Mouse (Mus musculus) liver, embryonic 14.5 days (tissue): ENCODE measurements around the gene Gdf11. TPM values are rescaled to one million over a fixed set of nuclear protein-coding genes. Genes with fewer than 3 reads are reported as not detected.

Source experiments
- ATAC-seq: fragments of 200-750 bp; cut with Nextera tagmentation; 2 replicates; pipeline ENCODE4 v1.8.0; 2017; ENCODE audit warnings: moderate number of reproducible peaks, mild to moderate bottlenecking, moderate library complexity; ENCODE audit not compliant: insufficient read depth
- DNase-seq, 3 experiments: peaks; one replicate each; pipeline ENCODE4 v3.0.0-alpha.2; 2012 to 2013; ENCODE audit warnings: low read depth in 3 of 3, low spot score in 3 of 3
- H3K27ac ChIP-seq: fragments of 300-500 bp; sonication (generic); 2 replicates; pipeline ENCODE4 v1.5.1; 2014; ENCODE audit warnings: moderate library complexity, mild to moderate bottlenecking, control low read depth, inconsistent platforms
- H3K27me3 ChIP-seq: fragments of 300-500 bp; sonication (generic); 2 replicates; pipeline ENCODE4 v1.6.1; 2014; ENCODE audit warnings: mild to moderate bottlenecking, low read length, moderate library complexity; ENCODE audit not compliant: control insufficient read depth, insufficient read depth
- H3K36me3 ChIP-seq: fragments of 300-500 bp; sonication (generic); replicated peaks from 2 replicates; pipeline ENCODE4 v1.6.1; 2014; ENCODE audit warnings: low read depth; ENCODE audit not compliant: control insufficient read depth, insufficient read depth
- H3K4me1 ChIP-seq, 2 experiments: fragments of 200-500 bp in 1 of 2; fragments of 300-500 bp in 1 of 2; sonication (generic) in 1 of 2; replicated peaks; 2 replicates each; pipeline ENCODE4 v1.6.1; 2012 to 2014; ENCODE audit warnings: antibody characterized with exemption in 1 of 2, inconsistent platforms in 1 of 2, low read length in 1 of 2; ENCODE audit not compliant: control insufficient read depth in 2 of 2, insufficient read depth in 2 of 2
- H3K4me2 ChIP-seq: fragments of 300-500 bp; sonication (generic); 2 replicates; pipeline ENCODE4 v1.6.1; 2014; ENCODE audit warnings: low read depth, mild to moderate bottlenecking, control low read depth, moderate library complexity
- H3K4me3 ChIP-seq, 2 experiments: fragments of 200-500 bp in 1 of 2; fragments of 300-500 bp in 1 of 2; sonication (generic) in 1 of 2; 2 replicates each; pipeline ENCODE4 v1.5.1; 2012 to 2014; ENCODE audit warnings: low read depth in 2 of 2, low read length in 2 of 2, mild to moderate bottlenecking in 2 of 2, control low read depth in 1 of 2, inconsistent platforms in 1 of 2, moderate library complexity in 1 of 2; ENCODE audit not compliant: insufficient read depth in 1 of 2
- H3K9ac ChIP-seq: fragments of 300-500 bp; sonication (generic); replicated peaks from 2 replicates; pipeline ENCODE4 v1.6.1; 2014; ENCODE audit warnings: mild to moderate bottlenecking, control low read depth, moderate library complexity
- H3K9me3 ChIP-seq: fragments of 300-500 bp; sonication (generic); 2 replicates; pipeline ENCODE4 v1.6.1; 2016; ENCODE audit warnings: low read length, mixed read lengths; ENCODE audit not compliant: control insufficient read depth
- CTCF ChIP-seq: IDR thresholded peaks from 2 replicates; pipeline ENCODE4 v1.5.1; 2016; ENCODE audit warnings: antibody characterized with exemption, low read depth, control low read depth
- EP300 ChIP-seq: IDR thresholded peaks from 2 replicates; pipeline ENCODE4 v1.6.1; 2016; ENCODE audit warnings: antibody characterized with exemption, low read depth
- WGBS: fragments of 180-500 bp; shearing (Covaris S2); extraction: QIAGEN DNeasy Blood & Tissue Kit; methylation state at CpG from one replicate; pipeline ENCODE4 v1.1.7; 2014; ENCODE audit not compliant: insufficient replicate concordance; 5-methylcytosine and 5-hydroxymethylcytosine counted together
- polyA plus RNA-seq, 2 experiments: library from polyadenylated mRNA; depleted of rRNA in 1 of 2; stranded (reverse) in 1 of 2; unstranded in 1 of 2; fragments of >200 nt; fragmentation: Nextera tagmentation in 1 of 2; extraction: Ambion mirVana in 1 of 2; gene quantifications; 2 replicates each; pipeline versions ENCODE4 v1.2.1 to v1.2.3; 2012 to 2014

Gdf11 gene
- polyA plus RNA-seq, 2 experiments = 0.23 to 0.36 TPM

DNA sequence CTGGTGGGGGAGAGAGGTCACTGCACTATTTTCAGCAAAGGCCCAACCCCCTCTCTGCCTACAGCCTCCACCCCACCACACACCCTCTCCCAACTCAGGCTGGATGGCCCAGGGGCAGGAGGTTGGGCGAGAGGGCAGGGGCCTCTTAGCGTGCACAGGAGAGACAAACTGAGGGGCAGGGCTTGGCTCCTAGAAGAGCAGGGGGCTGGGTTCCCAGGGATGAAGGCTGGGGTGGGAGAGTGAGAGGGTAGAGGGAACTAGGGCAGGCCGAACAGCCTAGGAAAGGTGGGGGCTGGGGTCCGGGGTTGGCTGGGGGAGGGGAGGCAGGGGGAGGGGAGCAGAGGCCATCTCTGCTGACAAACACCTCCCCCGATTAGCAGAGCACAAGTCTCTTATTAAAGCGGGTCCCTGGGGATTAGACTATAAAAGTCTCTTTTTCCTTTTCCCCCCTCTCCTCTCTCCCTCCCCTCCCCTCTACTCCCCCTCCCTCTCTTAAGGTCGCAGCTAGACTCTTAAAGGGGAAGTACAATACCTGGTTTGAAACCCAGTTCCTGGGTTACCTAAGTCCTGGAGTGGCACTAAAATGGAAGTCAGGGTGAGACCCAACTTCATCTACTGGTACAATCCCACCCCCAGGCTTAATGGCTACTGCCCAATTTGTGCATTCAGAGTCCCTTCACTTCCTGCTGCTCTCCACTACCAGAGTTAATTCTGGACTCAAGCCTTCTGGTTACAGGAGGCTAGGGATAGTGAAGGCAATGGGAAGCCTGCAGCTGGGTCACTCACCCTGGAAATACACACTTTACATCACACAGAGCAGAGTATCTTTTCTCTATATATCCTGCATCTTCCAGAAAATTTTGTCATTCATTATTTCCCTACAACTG is 2.3 kb downstream of the Gdf11 start:
- 10% methylated on average over 7 of the region's 7 CpGs for WGBS
- ATAC-seq (peak; percentile 56), DNase-seq (no peak)
- Histone ChIP-seq H3K27me3 (peaks cover 50% of the 10 kb centered on the region), H3K9ac (no peak overlapping the region), H3K4me1 (peaks cover 0 to 8% of the 10 kb centered on the region in 2 experiments; a peak in 3 of 4 replicates), H3K4me3 (no peak overlapping the region), H3K27ac (no peak overlapping the region), H3K36me3 (no peaks in the 10 kb centered on the region), H3K4me2 (peak overlapping the region; percentile 24), H3K9me3 (no peaks in the 10 kb centered on the region)
- no peak for TF ChIP-seq CTCF
- TF ChIP-seq EP300 = no peak

DNA sequence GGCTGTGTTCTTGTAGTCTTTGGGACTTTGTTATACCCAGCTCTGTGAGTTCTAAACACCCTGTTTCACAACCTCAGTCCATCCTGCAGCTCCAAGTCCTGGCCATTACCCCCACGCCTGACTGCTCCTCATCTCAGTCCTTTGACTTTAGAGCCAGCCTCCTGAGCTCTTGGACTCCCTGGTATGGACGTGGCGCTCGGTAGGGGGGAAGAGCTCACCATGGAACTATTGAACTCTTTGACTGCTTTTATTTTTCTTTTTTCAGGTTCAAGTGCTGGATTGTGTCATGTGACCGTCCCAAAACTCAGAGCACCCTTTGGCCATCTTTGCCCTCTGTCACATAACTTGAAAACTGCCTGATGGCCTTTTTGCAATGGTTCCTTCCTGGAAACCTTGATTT is 9.5 kb downstream of the Gdf11 start:
- DNase-seq (no peak), ATAC-seq (no peak)
- H3K27me3 ChIP-seq = no peaks in the 10 kb centered on the region
- peaks cover 0 to 5% of the 10 kb centered on the region in 2 experiments; a peak in 3 of 4 replicates for H3K4me1 ChIP-seq
- H3K9ac ChIP-seq = no peak overlapping the region
- no peak overlapping the region for H3K4me3 ChIP-seq
- WGBS = 76% methylated on average over 5 of the region's 5 CpGs
- no peak for TF ChIP-seq EP300
- TF ChIP-seq CTCF = no peak
- peaks cover 5% of the 10 kb centered on the region for H3K36me3 ChIP-seq
- no peak overlapping the region for H3K4me2 ChIP-seq
- H3K27ac ChIP-seq = no peak overlapping the region
- H3K9me3 ChIP-seq = no peaks in the 10 kb centered on the region

DNA sequence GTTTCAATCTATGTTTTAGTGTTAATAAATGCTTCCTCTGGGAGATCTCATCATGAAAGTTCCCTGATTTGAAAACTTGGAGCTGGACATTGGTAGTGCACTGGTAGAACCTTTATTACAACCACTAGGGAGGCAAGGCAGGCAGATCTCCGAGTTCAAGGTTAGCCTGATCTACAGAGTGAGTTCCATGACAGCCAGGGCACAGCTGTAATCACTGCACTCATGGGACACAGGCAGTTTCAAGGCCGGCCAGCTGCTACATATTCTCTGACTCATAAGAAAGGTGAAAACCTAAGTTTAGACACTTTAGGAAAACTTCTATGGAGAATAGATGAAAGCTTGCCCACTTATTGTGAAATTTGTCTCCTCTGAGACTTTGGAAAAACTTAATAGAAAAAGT is 12.7 kb downstream of the Gdf11 start:
- Histone ChIP-seq H3K27ac (no peak overlapping the region), H3K4me1 (no peaks in the 10 kb centered on the region), H3K9ac (no peak overlapping the region), H3K4me2 (no peak overlapping the region), H3K36me3 (peaks cover 18% of the 10 kb centered on the region), H3K27me3 (no peaks in the 10 kb centered on the region), H3K4me3 (no peak overlapping the region), H3K9me3 (no peaks in the 10 kb centered on the region)
- no peak for TF ChIP-seq EP300
- TF ChIP-seq CTCF = no peak
- DNase-seq = no peak
- WGBS = 66% methylated on average over 2 of the region's 2 CpGs
- no peak for ATAC-seq

DNA sequence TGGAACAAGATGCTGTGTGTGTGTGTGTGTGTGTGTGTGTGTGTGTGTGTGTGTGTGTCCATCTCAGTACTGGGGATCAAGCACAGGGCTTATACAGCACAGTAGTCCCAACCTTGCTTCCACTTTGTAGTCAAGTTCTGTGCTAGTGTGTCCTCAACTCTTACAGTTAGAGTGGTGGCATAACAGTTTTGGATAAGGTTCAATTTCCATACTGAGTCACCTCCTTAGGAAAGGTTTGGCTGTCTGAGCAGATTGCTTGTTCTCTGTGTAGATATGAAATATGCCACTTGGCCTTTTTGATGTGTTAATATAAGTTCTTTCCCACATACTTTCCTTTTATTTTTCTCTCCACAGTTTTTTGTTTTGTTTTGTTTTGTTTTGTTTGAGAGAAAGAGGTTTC is 13.2 kb downstream of the Gdf11 start:
- ATAC-seq (no peak), DNase-seq (no peak)
- Histone ChIP-seq H3K9ac (no peak overlapping the region), H3K27ac (no peak overlapping the region), H3K4me1 (no peaks in the 10 kb centered on the region), H3K4me3 (no peak overlapping the region), H3K4me2 (no peak overlapping the region), H3K27me3 (no peaks in the 10 kb centered on the region), H3K9me3 (no peaks in the 10 kb centered on the region), H3K36me3 (peaks cover 22% of the 10 kb centered on the region)
- TF ChIP-seq EP300 (no peak), CTCF (no peak)

DNA sequence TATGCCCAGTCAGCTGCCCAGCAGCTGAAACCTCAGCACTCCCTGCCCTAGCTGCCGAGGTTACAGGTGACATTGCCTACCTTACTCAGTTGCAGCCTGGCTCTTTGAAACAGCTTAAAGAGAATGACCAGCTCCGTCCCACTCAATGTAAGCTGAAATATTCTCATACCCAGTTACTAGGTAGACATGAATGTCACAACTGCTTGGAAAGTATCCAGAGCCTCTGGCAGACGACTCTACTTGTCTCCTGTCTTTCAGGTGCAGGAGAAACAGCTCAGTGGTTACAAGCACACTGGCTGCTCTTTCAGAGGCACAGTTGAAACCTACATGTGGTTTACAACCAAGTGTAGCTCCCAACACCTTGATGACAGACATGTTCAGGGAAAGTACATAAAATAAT is 21.2 kb downstream of the Gdf11 start:
- DNase-seq = no peak

More for the DNA sequence above, 21.2 kb downstream of the Gdf11 start:
- Histone ChIP-seq H3K4me3 (no peak overlapping the region), H3K9ac (no peak overlapping the region), H3K27ac (no peak overlapping the region), H3K27me3 (no peaks in the 10 kb centered on the region), H3K4me1 (no peaks in the 10 kb centered on the region), H3K9me3 (no peaks in the 10 kb centered on the region), H3K36me3 (peaks cover 37% of the 10 kb centered on the region), H3K4me2 (no peak overlapping the region)
- 64% methylated on average over 3 of the region's 3 CpGs for WGBS
- no peak for TF ChIP-seq CTCF
- TF ChIP-seq EP300 = no peak
- no peak for ATAC-seq
